ENCODE assay signal across 10 mouse cellular contexts in the genomic region with DNA sequence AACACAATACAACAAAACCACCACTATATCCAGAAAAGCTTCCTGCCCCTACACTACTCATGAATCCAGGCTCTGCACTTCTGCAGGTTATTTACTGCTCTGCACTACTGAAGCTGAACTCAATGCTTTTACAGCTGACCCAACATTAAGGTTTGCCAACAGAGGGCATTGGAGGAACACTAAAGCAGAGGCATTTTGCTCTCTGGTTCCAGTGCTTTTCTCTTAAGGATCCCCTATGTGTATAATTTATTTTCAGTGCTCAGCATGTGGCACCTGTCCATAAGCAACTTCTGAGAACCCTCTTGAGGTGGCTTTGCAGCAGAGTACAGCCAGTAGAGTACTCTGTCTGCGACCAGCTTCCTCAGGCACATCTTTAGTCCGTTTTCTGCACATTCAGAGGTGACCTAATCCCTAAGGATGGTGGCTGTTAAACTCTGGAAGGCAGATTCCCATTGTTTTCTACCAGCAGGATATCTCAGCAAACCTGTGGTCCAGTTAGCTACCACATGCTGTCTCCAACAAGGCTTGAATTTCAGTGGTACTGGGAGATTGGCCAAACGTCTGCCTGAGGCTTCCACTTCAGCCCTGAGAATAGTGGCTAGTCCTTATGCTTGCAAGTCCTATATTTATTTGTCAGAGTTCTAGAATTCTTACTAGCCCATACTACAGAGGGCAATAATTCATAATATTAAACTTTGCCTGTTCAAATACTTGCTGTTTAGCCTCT.
A peak's percentile ranks its signal among the peaks of the same experiment; 100 is the strongest.
DNase-seq lines count a peak whose midpoint lies in the region; ATAC-seq and TF ChIP-seq lines count a peak whose summit lies in the region.
"Had no signal": no experiment of that assay in that cellular context is flagged by ENCODE, and none has a peak within 500 bp of the region (broad histone marks: within the 10 kb centered on the region; RNA-seq: fewer than 3 reads in every experiment).

No protein-coding gene starts in this region.

- no peak overlapping the region for H3K9ac ChIP-seq in kidney, postnatal 0 days (ENCODE audit: low read depth, low read length)
- H3K9ac ChIP-seq: liver, embryonic 14.5 days had no signal

- 34% methylated on average over 3 of the region's 3 CpGs for WGBS in kidney, postnatal 0 days
- WGBS in limb, embryonic 10.5 days: 43% methylated on average over 3 of the region's 3 CpGs

- POLR2A ChIA-PET in Patski (lab: Charles Lee): no interaction called here

- CTCF ChIA-PET in Patski (lab: Charles Lee): interaction anchor here (0.7 to 1.1 kb wide), 2 partner anchors 19 to 48 kb away, joined by 3 read pairs; no protein-coding TSS in a partner anchor

- H3K9me3 ChIP-seq in kidney, postnatal 0 days (replicated peaks; ENCODE audit: low read length): no peaks in the 10 kb centered on the region
- H3K9me3 ChIP-seq in limb, embryonic 10.5 days (replicated peaks): no peaks in the 10 kb centered on the region

- H3K4me3 ChIP-seq in kidney, postnatal 0 days (replicated peaks; ENCODE audit: low read depth, low read length): no peak overlapping the region
- H3K4me3 ChIP-seq in limb, embryonic 10.5 days: no peak overlapping the region

- ATAC-seq in kidney, postnatal 0 days (replicated peaks; ENCODE audit: low FRiP score, low read depth): no peak
- peak; percentile 67 for ATAC-seq in Patski

- H3K27ac ChIP-seq in kidney, postnatal 0 days: no peak overlapping the region
- H3K27ac ChIP-seq in limb, embryonic 10.5 days: no peak overlapping the region
- H3K27ac ChIP-seq: liver, embryonic 14.5 days had no signal

- TF ChIP-seq CTCF in kidney, postnatal 0 days (IDR thresholded peaks at IDR 0.05; ENCODE audit: low read depth): peak; percentile 54; the same call in 1 of the 2 replicates
- peak; percentile 45 for TF ChIP-seq CTCF in Patski (IDR thresholded peaks at IDR 0.05)

- in situ Hi-C loops in Patski (cut with MboI; ENCODE audit: low pct_unique_long_range_greater_than_20kb): no loop called here

- H3K27me3 ChIP-seq in kidney, postnatal 0 days (ENCODE audit: insufficient read depth, low read length): no peaks in the 10 kb centered on the region
- peaks cover 31% of the 10 kb centered on the region for H3K27me3 ChIP-seq in Patski
- H3K27me3 ChIP-seq in limb, embryonic 10.5 days (ENCODE audit: low read depth, poor library complexity, severe bottlenecking): no peaks in the 10 kb centered on the region

- H3K4me1 ChIP-seq in kidney, postnatal 0 days (replicated peaks; ENCODE audit: insufficient read depth, low read length): no peaks in the 10 kb centered on the region
- H3K4me1 ChIP-seq in limb, embryonic 10.5 days: no peaks in the 10 kb centered on the region

- DNase-seq in adrenal gland, postnatal 10 days: peak; percentile 3
- DNase-seq in adrenal gland, adult 18-20 months (ENCODE audit: low spot score in 2 of 2): no peak
- peak; percentile 31 for DNase-seq in kidney, postnatal 0 days (ENCODE audit: low spot score)
- no peak for DNase-seq in kidney, adult 11 months
- no peak for DNase-seq in Patski (ENCODE audit: low read depth, low spot score)
- peak; percentile 16 to 24 for DNase-seq in cerebellum, postnatal 36 days
- no peak for DNase-seq in yolk sac, embryonic 10.5 days (ENCODE audit: low spot score)
- DNase-seq in limb, embryonic 10.5 days (ENCODE audit: low spot score): no peak
- DNase-seq: heart, postnatal 4 days had no signal

- no peak overlapping the region for H3K4me2 ChIP-seq in kidney, postnatal 0 days (ENCODE audit: low read length)

- H3K36me3 ChIP-seq in kidney, postnatal 0 days (ENCODE audit: insufficient read depth, low read length): no peaks in the 10 kb centered on the region
- H3K36me3 ChIP-seq in limb, embryonic 10.5 days: no peaks in the 10 kb centered on the region

Comparison
In these comparisons a context has a peak if more than half of its experiments do, and no peak if none do; other contexts are left out.
1. DNase-seq: peak in adrenal gland, postnatal 10 days (single experiment), kidney, postnatal 0 days (single experiment) and cerebellum, postnatal 36 days (2 of 2); none in adrenal gland, adult 18-20 months (0 of 2), kidney, adult 11 months (single experiment), Patski (single experiment), yolk sac, embryonic 10.5 days (single experiment) and limb, embryonic 10.5 days (single experiment).